Mouse (Mus musculus) v-Abl transformed pro-B cells (cell line): ENCODE results near the gene Abhd10.

Source experiments
- in situ Hi-C, 2 experiments: fragments of 400-800 bp; cut with MboI; formaldehyde crosslinking; loops; one replicate each; pipeline ENCODE4 v1.15.1; 2025; ENCODE audit not compliant: unreplicated experiment in 2 of 2

The Abhd10 gene

GRCm38 (mm10) chr16:45737880-45738279, 4.9 kb downstream of the Abhd10 start:
- in situ Hi-C loops: no loop called here

- in situ Hi-C loops: no loop called here
Observed at GRCm38 (mm10) chr16:45736724-45737123, 6.0 kb downstream of the Abhd10 start.

DNA sequence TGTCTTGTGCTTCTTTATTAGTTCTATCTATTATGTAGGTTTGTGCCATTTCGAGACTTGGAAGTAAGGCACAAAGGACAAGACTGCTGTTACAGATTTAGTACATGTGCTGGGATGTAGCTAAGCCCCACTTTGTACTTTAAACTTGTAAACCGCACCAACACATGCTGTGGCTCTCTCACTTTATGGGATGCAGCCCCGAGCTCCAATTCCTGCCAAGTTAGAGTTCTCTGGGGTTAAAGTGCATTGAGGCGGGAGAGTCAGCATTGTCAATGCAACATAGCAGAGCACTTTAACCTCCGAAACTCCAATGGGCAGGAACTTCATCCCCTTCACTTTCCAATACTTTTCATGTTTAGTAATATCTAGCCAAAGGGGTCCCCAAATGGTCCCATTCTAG, 13.6 kb downstream of the Abhd10 start:
- in situ Hi-C loops: no loop called here

DNA sequence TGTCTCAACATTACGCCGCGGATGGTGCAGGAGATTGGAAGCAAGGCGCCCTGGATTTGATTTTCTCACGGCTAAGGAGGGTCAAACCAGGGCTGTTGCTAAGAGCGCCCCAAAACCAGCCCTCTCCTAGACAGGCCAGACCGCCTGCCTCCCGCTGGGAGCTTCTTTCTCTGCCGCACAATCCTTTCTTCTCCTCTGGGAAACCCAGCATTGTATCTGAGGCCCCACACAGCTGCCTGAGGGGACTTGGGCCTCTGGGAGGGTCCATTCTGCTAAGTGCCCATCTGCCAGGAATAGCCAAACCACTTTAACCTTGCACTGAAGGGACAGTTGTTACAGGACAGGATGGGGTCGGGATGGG, 18.0 kb downstream of the Abhd10 start:
- in situ Hi-C loops: no loop called here

- in situ Hi-C loops: no loop called here
Observed at GRCm38 (mm10) chr16:45724061-45724741, 18.6 kb downstream of the Abhd10 start, which contains the start of gene Tagln3. Gene Tagln3 (minus strand): TSS chr16:45724608.

DNA sequence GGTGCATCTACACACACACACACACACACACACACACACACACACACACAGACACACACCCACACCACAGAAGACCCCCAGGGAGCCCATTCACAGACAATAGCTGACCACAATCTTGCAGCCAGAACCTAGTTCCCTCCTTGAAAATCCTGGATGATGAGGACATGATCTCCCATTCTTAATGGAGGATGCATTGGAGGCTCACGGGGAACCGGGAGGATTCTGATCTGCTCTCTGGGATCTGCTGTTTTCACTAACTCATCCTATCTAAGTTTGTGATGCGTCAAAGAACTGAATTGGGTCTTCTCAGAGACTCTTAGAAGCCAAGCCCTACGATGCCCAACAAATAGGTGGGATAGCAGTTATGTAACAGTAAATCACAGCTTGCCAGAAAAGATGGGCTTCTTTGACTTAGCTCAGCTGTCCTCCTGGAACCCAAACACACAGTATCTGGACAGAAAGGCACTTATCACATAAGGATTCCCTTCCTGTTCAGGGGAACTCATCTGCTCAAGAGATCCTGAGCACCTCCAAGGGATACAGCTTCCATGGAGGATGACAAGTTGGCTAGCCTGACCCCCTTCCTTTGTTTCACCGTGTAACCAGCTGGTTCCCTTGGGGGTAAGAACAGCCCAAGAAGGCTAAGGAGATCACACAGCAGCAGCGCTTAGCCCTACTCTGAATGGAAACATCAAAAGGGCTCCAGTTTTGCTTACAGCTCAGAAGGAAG, 19.4 kb downstream of the Abhd10 start:
- in situ Hi-C loops: no loop called here

- in situ Hi-C loops: no loop called here
Observed at GRCm38 (mm10) chr16:45722460-45722951, 20.2 kb downstream of the Abhd10 start.

- in situ Hi-C loops: no loop called here
Observed at GRCm38 (mm10) chr16:45720022-45720630, 22.6 kb downstream of the Abhd10 start.

DNA sequence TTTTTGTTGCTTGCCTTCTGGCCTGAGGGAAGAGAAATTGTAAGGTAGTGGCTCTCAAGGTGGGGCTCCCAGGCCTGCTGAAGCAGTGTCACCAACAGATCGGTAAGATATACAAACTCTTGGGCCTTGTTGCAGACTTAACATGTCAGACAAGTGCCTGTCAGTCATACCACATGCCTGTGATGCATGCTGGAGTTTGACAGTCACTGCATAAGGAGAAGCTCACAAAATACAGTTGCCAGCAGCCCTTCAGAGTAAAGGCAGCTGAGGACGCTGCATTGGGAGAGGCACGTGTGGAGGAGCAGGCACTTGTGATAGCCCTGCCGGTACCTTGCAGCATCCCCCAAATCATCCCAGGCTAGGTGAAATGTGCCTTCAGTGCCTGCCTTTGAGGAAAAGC, 24.5 kb downstream of the Abhd10 start:
- in situ Hi-C loops: no loop called here

GRCm38 (mm10) chr16:45714489-45715150, 28.1 kb downstream of the Abhd10 start:
- in situ Hi-C loops: no loop called here

- in situ Hi-C loops: no loop called here
Observed at GRCm38 (mm10) chr16:45713878-45714277, 28.9 kb downstream of the Abhd10 start.

- in situ Hi-C loops: no loop called here
Observed at GRCm38 (mm10) chr16:45713261-45713660, 29.5 kb downstream of the Abhd10 start.

DNA sequence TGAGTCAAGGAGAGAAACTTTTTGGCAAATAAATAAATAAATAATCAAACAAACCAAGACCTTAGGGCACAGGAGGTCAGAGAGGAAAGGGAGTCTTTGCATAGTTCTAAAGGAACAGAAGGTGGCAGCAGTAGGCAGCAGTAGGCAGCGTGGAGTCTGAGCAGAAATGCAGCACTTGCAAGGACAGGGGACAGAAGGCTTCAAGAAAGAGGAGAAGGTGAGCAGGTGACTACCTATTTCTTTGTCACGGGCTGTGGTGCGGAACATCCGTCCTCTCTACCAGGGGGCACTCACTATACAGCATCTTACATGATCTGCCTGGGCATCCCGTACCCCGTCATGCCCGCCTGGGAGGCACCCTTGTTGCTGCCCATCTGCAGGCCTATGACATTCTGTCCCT, 31.5 kb downstream of the Abhd10 start:
- in situ Hi-C loops: no loop called here

- in situ Hi-C loops: no loop called here
Observed at GRCm38 (mm10) chr16:45699301-45699700, 43.5 kb downstream of the Abhd10 start.

GRCm38 (mm10) chr16:45697996-45698395, 44.8 kb downstream of the Abhd10 start:
- in situ Hi-C loops: no loop called here

DNA sequence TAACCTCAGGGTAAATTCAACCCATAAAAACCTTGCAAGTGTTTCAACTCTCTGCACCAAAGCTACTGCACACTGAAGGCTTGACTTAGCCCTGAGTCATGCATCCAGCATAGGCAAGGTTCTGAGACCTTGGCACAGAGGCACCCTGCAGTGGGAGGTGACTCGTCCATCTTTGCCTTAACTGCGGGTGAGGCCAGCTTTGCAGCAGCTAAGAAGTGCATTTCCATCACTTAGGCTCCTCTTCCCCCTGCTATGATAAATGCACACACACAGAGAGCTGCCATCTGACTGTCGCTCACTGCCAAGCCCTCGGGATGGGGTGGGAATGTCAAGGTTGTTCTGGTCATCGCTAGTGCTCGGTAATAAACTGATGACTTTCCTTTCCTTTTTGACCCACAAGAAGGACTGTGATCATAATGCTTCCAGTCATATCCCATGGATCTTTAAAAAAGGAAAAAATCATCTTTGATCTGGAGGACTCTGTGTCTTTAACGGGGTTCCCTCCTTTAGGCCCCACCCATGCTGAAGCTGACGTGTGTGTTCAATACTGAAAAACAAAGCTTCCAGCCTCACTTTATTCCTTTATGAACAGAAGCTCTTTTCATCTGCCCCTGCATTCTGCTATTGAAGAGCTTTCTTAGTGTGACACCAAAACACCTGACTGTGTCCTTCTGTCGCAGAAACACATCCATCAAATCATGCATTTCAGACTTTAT, 47.2 kb downstream of the Abhd10 start:
- in situ Hi-C loops: no loop called here

DNA sequence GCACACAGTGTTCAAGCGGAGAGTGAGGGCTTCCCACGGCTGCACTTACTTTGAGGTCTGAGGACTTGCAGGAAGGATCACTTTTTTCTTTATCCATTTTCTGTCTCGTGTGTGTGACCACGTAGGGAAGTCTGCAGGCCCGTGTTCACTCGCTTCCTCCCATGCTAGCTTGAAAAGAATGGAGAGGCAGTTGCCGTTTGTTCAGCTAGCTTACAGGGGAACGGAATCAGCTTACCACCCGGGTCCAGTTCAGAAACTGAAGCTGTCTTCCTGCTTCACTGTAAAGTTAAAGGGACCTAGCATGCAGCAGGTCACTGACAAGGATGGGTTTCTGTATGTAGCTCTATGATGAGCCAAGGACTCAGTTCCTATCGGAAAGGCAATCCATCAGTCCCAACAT, 49.2 kb downstream of the Abhd10 start, which contains the start of gene Tmprss7:
Gene Tmprss7 (minus strand): TSS at position 101 of the 400 bp plus-strand sequence.
- in situ Hi-C loops: no loop called here

- in situ Hi-C loops: no loop called here
Observed at GRCm38 (mm10) chr16:45692851-45693250, 49.9 kb downstream of the Abhd10 start.

DNA sequence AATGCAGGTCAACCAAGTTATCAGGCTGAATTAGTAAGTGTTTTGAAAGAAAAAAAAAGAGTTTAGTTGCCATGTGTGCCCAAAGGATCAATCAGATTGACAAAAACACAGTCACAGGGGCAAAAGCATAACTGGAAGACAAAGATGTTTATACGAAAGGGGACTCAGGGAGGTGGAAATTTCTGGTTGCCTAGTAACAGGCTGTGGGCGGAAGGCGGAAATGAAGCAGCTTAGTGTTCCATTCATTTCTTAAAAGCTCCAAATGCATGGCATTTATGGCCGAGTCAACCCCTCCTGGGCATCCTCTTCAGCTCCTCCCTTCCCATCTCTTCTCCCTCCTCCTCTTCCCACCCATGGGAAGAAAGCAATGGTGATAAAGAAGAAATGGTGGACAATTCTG, 52.6 kb downstream of the Abhd10 start:
- in situ Hi-C loops: no loop called here

DNA sequence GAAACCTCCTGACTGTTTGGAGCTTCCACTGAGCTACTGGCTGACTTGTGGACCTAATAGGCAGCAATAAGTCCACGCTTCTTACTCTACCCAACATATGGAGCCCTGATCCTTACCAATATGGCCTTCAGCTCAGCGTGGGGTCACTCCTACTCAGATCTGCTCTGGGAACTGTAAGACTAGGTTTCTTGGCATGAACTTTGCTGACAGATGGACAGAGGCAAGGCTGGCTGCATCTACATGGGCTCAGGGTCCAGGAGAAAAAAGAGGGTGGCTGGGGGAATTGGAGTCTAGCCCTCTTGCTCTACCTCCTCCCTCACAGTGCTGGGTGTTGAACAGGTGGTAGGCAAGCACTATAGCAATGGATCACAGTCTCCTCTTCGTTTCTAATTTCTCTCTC, 55.9 kb downstream of the Abhd10 start:
- in situ Hi-C loops: loop anchor here (5.0 to 10.0 kb wide), 2 partner anchors 280 to 338 kb away; no protein-coding TSS in a partner anchor
